Mouse (Mus musculus) forebrain, embryonic 12.5 days (tissue): ENCODE results near the gene Spock3. TPM values are rescaled to one million over a fixed set of nuclear protein-coding genes. Genes with fewer than 3 reads are reported as not detected.

Experiments used
- ATAC-seq: fragments of 200-750 bp; cut with Nextera tagmentation; 2 replicates; pipeline ENCODE4 v1.8.0; 2017; ENCODE audit warnings: moderate TSS enrichment; ENCODE audit not compliant: low FRiP score
- H3K27ac ChIP-seq: fragments of 300-500 bp; sonication (generic); 2 replicates; pipeline ENCODE4 v1.5.1; 2016; ENCODE audit warnings: mild to moderate bottlenecking
- H3K27me3 ChIP-seq: fragments of 300-500 bp; sonication (generic); 2 replicates; pipeline ENCODE4 v1.6.1; 2016; ENCODE audit warnings: mild to moderate bottlenecking
- H3K36me3 ChIP-seq: fragments of 300-500 bp; sonication (generic); replicated peaks from 2 replicates; pipeline ENCODE4 v1.6.1; 2016; ENCODE audit warnings: mild to moderate bottlenecking
- H3K4me1 ChIP-seq: fragments of 300-500 bp; sonication (generic); 2 replicates; pipeline ENCODE4 v1.6.1; 2016
- H3K4me2 ChIP-seq: fragments of 300-500 bp; sonication (generic); 2 replicates; pipeline ENCODE4 v1.6.1; 2016; ENCODE audit warnings: mild to moderate bottlenecking, moderate library complexity
- H3K4me3 ChIP-seq: fragments of 300-500 bp; sonication (generic); replicated peaks from 2 replicates; pipeline ENCODE4 v1.5.1; 2016; ENCODE audit warnings: mild to moderate bottlenecking
- H3K9ac ChIP-seq: fragments of 300-500 bp; sonication (generic); 2 replicates; pipeline ENCODE4 v1.6.1; 2016; ENCODE audit warnings: mild to moderate bottlenecking
- H3K9me3 ChIP-seq: fragments of 300-500 bp; sonication (generic); 2 replicates; pipeline ENCODE4 v1.6.1; 2016
- WGBS: fragments of 180-500 bp; shearing (Covaris S2); methylation state at CpG from one replicate; pipeline ENCODE4 v1.1.7; 2016; 5-methylcytosine and 5-hydroxymethylcytosine counted together
- polyA plus RNA-seq: library from polyadenylated mRNA; unstranded; fragments of >200 nt; fragmentation: Nextera tagmentation; extraction: Ambion mirVana; gene quantifications from 2 replicates; pipeline ENCODE4 v1.2.1, GENCODE M21; 2016

Spock3 gene
- polyA plus RNA-seq, 1 experiment from 2014 or later = 8.7 TPM

DNA sequence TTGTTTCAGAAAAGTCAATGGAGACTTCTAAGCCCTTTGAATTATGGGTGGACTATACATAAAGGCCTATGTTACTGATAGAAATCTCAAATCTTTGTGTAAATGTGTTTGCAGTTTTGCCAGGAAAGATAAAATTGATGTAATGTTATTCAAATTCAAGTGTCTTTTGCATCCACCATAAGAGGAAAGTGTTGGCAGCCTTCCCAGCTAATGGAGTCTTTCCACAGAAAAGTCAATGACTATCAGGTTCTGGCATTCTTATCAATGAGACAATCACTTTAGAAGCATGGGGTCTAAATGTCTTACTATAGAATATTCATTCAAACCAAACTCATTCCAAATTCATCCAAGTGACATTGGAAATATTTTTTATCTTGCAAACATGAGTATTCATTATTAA is 214.5 kb downstream of the Spock3 start:
- no peak for ATAC-seq
- H3K4me2 ChIP-seq = no peak overlapping the region
- no peak overlapping the region for H3K27ac ChIP-seq
- H3K9ac ChIP-seq = no peak overlapping the region
- H3K4me1 ChIP-seq = no peaks in the 10 kb centered on the region
- H3K27me3 ChIP-seq = no peaks in the 10 kb centered on the region
- no peaks in the 10 kb centered on the region for H3K9me3 ChIP-seq
- no peak overlapping the region for H3K4me3 ChIP-seq
- no peaks in the 10 kb centered on the region for H3K36me3 ChIP-seq

DNA sequence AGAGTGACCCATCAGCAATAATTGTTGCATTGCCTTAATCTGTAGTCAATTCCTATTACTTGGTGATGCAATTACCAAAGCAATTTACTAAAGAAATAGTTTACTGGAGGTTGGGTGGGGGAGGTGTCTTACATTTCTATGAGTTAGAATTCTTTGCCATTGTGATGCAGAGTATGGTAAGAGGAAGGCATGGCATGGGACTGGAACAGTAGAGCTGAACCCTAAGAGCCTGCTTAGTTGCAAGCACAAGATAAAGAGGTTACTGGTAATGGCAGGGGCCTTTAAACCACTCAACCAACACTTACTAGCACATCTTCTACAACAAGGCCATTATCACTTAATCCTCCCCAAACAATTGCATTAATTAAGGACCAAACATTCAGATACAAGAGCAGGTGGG is 219.1 kb downstream of the Spock3 start:
- H3K4me1 ChIP-seq = no peaks in the 10 kb centered on the region
- no peak overlapping the region for H3K4me3 ChIP-seq
- H3K9ac ChIP-seq = no peak overlapping the region
- H3K9me3 ChIP-seq = no peaks in the 10 kb centered on the region
- no peaks in the 10 kb centered on the region for H3K27me3 ChIP-seq
- no peak overlapping the region for H3K4me2 ChIP-seq
- no peak overlapping the region for H3K27ac ChIP-seq
- no peak for ATAC-seq
- no peaks in the 10 kb centered on the region for H3K36me3 ChIP-seq

DNA sequence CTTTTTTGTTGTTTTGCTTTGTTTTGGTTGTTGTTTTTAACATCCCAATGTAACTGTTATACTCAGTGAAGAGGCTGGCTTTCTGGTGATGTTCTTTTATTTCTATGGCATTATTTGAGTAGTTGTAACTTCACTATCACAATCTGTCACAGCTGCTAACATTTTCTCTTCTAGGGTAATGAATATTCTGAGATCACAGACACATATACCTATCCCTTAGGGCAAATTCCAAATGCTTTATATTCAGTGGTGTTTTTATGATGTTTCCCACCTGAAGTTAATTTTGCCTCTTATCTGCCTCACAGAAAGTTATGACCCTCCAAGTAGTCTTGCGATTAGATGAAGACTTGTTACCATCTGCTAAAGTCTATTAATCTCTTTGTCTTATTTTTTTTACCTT is 230.5 kb downstream of the Spock3 start:
- WGBS = 86% methylated on average over 1 of the region's 1 CpGs
- Histone ChIP-seq H3K9ac (no peak overlapping the region), H3K4me3 (no peak overlapping the region), H3K36me3 (no peaks in the 10 kb centered on the region), H3K4me2 (no peak overlapping the region), H3K27ac (no peak overlapping the region), H3K9me3 (no peaks in the 10 kb centered on the region), H3K4me1 (no peaks in the 10 kb centered on the region), H3K27me3 (no peaks in the 10 kb centered on the region)
- no peak for ATAC-seq

DNA sequence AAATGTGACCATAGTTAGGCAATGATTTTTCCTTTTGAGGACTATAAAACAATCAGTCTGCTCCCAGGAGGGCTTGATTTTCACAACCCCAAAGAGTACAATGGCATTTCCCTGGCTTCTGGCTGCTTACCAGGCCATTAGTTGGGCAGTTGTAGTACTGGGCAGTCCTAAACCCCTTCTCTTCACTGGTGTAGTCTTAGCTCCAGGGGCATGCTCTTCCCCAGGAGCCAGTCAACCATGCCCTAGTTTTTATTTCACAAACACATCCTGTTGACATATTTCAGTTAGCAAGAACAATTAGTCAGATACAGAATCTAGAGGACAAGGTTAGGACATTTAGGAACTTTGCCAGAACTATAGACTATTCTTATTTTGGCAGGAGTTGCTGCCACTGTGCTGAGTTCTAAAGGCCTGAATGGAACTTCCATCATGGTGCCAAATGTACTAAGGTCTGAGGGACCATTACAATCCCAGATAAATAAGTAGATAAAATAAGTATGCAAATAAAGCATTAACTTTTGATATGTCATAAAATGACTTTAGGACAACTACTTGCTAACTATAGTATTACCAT is 308.1 kb downstream of the Spock3 start:
- Histone ChIP-seq H3K9me3 (no peaks in the 10 kb centered on the region), H3K27ac (no peak overlapping the region), H3K4me1 (no peaks in the 10 kb centered on the region), H3K27me3 (no peaks in the 10 kb centered on the region), H3K36me3 (no peaks in the 10 kb centered on the region), H3K4me2 (no peak overlapping the region), H3K4me3 (no peak overlapping the region), H3K9ac (no peak overlapping the region)
- ATAC-seq = no peak

DNA sequence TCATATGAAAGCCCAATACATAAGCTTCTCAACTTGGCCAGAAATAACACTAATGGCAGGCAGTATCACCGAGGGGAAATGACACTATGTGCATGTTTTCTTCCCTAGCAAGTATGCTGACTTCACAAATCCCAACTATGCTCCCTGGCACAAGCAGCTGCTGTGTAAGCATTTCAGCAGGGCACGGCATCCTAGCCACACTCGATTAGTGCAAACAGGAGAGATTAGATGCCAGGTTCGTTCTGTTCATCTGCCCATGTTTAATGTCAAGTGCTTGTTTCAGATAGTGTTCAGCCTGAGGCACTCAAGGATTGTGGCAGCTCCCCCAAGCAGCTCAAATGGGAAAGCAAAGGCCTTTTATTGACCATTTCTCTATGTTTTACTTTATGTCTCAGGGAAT is 311.7 kb downstream of the Spock3 start:
- H3K27me3 ChIP-seq = no peaks in the 10 kb centered on the region
- WGBS = 73% methylated on average over 4 of the region's 4 CpGs
- H3K9ac ChIP-seq = no peak overlapping the region
- H3K9me3 ChIP-seq = no peaks in the 10 kb centered on the region
- no peak overlapping the region for H3K4me3 ChIP-seq
- H3K4me2 ChIP-seq = no peak overlapping the region
- H3K4me1 ChIP-seq = no peaks in the 10 kb centered on the region
- ATAC-seq = no peak
- H3K36me3 ChIP-seq = no peaks in the 10 kb centered on the region
- H3K27ac ChIP-seq = no peak overlapping the region

DNA sequence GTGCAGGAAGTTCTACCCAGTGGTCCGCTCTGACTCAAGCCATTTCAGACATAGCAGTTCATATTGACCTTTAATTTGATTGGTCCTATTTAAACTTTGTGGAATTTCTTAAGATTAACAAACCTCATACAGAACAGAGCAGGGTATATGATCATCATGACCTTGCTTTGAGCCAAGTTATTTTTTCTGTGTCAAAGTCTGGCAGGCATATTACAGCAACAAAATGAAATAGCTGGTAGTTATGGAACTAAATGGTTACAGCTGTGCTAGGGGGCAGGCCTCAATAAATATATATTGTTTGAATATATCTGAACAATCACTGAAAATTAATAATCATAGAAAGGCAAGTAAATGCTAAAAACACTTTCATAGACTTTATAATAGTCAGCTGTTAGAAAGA is 384.6 kb downstream of the Spock3 start:
- no peaks in the 10 kb centered on the region for H3K9me3 ChIP-seq
- no peaks in the 10 kb centered on the region for H3K27me3 ChIP-seq
- no peak for ATAC-seq
- H3K4me3 ChIP-seq = no peak overlapping the region
- no peak overlapping the region for H3K4me2 ChIP-seq
- no peaks in the 10 kb centered on the region for H3K36me3 ChIP-seq
- 97% methylated on average over 1 of the region's 1 CpGs for WGBS
- no peaks in the 10 kb centered on the region for H3K4me1 ChIP-seq
- H3K9ac ChIP-seq = no peak overlapping the region
- no peak overlapping the region for H3K27ac ChIP-seq

DNA sequence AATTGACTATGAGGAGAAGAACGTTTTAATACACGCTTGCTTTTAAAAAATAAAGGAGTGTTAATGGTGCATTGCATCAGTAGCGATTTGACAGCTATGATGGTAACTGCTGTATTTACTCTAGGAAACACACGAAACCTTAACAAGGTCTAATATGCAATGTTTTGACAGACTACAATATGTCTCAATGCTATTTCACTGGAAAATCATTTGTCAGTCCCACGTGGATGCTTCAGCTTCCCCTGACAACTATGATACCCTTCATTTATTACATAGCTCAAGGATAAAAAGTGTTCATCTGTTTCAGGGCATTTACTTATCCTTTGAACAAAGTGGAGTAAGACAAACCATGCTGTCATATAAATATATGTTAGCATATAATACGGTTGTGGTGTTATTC is 417.8 kb downstream of the Spock3 start:
- Histone ChIP-seq H3K4me3 (no peak overlapping the region), H3K27ac (no peak overlapping the region), H3K4me1 (no peaks in the 10 kb centered on the region), H3K36me3 (no peaks in the 10 kb centered on the region), H3K9ac (no peak overlapping the region), H3K4me2 (no peak overlapping the region), H3K9me3 (no peaks in the 10 kb centered on the region), H3K27me3 (no peaks in the 10 kb centered on the region)
- 82% methylated on average over 6 of the region's 6 CpGs for WGBS
- ATAC-seq = no peak

DNA sequence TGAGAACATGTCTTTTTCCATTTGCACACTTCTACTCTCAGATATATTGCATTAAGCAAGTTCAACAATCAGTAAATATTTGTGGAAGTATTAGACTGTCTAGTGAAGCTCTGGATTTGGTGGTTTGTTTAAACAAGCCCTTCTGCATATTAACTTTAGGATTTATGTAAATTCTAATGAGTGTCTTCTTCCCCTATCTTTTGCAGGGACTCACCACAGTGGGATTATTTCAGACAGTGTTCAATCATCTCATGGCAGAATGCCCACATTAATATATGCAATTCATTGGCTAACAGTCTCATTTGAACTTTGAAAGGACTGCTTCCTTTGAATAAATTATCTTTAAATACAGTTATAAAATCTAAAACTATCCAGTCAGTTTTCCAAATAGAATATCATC is 446.9 kb downstream of the Spock3 start:
- no peak for ATAC-seq
- H3K4me3 ChIP-seq = no peak overlapping the region
- H3K9me3 ChIP-seq = no peaks in the 10 kb centered on the region
- no peak overlapping the region for H3K4me2 ChIP-seq
- no peak overlapping the region for H3K27ac ChIP-seq
- no peaks in the 10 kb centered on the region for H3K27me3 ChIP-seq
- no peak overlapping the region for H3K9ac ChIP-seq
- no peaks in the 10 kb centered on the region for H3K36me3 ChIP-seq
- H3K4me1 ChIP-seq = no peaks in the 10 kb centered on the region
